Mouse (Mus musculus): ENCODE results near the gene Dusp1.

Gene Dusp1

GRCm38 (mm10) chr17:26468102-26468894 lies 93.6 kb downstream of the Dusp1 start:
- DNase-seq (ENCODE audit: extremely low read depth, low read depth, low spot score) = no peak

- no peak for DNase-seq (ENCODE audit: extremely low read depth, low read depth, low spot score)
These were observed 94.3 kb downstream of the Dusp1 start for GRCm38 (mm10) chr17:26467619-26468018.

GRCm38 (mm10) chr17:26466741-26467150 lies 95.2 kb downstream of the Dusp1 start:
- DNase-seq (ENCODE audit: extremely low read depth, low read depth, low spot score) = no peak

- DNase-seq (ENCODE audit: extremely low read depth, low read depth, low spot score) = no peak
These were observed 97.0 kb downstream of the Dusp1 start for GRCm38 (mm10) chr17:26464972-26465371.

- no peak for DNase-seq (ENCODE audit: extremely low read depth, low read depth, low spot score)
These were observed 97.4 kb downstream of the Dusp1 start for GRCm38 (mm10) chr17:26464481-26464880.

GRCm38 (mm10) chr17:26463984-26464383 lies 97.9 kb downstream of the Dusp1 start:
- no peak for DNase-seq (ENCODE audit: extremely low read depth, low read depth, low spot score)

GRCm38 (mm10) chr17:26463432-26463831 lies 98.5 kb downstream of the Dusp1 start:
- DNase-seq (ENCODE audit: extremely low read depth, low read depth, low spot score) = no peak

- DNase-seq (ENCODE audit: extremely low read depth, low read depth, low spot score) = no peak
These were observed 99.2 kb downstream of the Dusp1 start for GRCm38 (mm10) chr17:26462634-26463170.

GRCm38 (mm10) chr17:26458049-26458448 lies 103.9 kb downstream of the Dusp1 start:
- no peak for DNase-seq (ENCODE audit: extremely low read depth, low read depth, low spot score)

GRCm38 (mm10) chr17:26457506-26457905 lies 104.4 kb downstream of the Dusp1 start:
- DNase-seq (ENCODE audit: extremely low read depth, low read depth, low spot score) = no peak
